Mouse (Mus musculus): Measurements from ENCODE around the gene Mdga1.

Mdga1 gene

DNA sequence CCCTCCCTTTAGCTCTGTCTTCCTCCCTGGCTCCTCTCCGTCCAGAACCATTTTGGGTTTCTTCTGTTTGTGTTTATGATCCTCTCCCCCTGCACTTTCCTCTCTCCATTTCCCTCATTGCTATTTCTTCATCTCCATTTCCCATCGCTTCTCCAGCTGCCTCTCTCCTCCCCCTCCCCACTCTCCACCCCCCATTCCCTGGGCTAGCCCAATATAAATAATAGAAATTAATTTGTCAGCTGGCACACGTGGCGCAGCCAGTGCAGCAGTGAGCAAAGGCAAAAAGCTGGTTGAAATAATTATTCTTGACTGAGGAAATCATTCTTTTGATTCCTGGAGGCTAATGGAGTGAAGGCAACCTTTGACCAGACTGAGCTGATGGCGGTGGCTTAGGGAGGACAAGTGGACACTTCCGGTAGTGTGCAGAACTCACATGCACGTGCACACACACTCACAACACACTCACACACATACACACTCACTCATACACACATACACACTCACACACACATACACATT lies at the start of gene Mdga1:
TSS of gene Mdga1 (minus strand) at position 51 of the 519 bp plus-strand sequence.
- no peak for DNase-seq (ENCODE audit: low read depth, low spot score)

DNA sequence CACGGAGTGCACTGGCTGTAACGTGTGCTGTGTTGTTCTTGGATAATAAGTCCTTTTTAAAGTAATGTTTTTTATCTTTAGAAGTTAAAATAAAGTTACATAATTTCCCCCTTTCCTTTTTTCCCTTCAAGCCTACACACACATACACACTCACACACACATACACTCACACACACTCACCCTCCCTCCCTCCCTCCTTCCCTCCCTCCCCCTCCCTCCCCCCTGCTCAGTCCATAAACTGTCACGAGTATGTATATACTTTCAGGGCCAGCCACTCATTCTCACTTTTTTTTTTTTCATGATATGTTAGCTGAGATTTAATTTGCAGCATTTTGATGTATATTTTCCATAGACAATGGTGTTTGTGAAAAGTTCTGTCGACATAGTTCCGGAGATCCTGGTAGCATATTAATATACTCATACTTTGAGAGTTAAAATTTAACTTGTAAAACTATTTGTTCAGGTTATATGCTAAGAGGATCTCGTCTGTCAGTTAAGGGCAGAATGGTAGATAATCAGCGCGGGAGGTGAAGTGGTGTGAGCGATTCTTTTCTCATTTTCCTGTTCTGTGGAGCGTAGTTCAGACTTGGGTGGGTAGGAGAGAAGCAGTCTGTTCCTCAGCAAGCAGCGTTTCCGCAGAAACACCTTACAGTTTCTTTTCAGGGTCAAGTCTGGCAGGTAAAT lies 49.2 kb upstream of the Mdga1 start:
- no peak for DNase-seq (ENCODE audit: low read depth, low spot score)

DNA sequence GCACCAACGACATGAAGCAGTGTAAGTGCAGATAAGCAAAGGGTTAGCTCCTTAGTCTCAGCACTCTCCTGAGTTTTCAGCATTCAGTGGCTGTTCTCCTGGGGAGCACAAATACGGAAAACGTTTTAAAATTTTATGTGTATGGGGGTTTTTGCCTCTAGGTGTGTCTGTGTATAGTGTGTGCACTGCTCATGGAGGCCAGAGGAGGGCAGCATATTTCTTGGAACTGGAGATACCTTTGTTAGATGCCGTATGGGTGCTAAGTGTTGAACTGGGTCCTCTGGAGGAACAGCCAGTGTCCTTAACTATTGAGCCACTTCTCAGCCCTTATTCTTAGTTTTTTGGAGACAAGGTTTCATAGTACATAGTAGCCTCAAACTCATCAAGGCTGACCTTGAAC lies 44.8 kb upstream of the Mdga1 start:
- no peak for DNase-seq (ENCODE audit: low read depth, low spot score)

DNA sequence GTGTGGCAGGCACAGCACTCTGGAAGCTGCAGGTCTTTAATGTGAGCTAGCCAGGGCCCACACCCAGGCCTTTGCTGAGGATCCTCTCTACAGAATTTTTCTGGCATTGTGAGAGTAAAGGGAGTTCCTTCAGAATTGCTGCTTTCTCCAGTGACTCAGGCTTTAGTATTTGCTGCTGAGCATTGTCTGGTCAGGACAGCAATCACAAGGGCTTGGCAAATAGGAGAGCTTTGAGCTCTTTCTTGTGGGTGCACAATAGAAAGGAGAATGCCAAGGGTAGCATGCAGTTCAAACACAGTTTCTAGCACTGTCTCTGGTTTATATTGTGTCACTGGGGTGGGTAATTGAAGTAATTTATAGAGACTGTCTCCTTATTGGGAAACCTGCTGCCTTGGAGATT lies 38.5 kb upstream of the Mdga1 start:
- DNase-seq (ENCODE audit: low read depth, low spot score): no peak

DNA sequence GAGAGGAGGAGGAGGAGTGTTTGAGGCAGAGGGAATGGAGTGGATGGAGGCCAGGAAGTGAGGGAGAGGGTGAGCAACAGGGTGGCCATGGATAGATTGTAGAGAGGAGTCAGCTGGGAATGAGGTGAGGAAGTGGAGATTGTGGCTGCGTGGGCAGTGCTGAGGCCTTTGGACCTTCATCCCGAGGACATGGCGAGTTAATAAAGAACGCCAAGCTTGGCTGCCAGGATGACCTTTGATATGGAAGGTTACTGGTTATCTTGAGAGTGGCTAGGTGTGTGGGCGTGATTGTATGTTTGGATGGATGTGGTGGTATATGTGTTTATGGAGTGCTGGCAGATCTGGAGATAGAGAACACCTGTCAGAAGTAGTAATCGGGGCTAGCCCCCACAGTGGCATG lies 38.0 kb upstream of the Mdga1 start:
- DNase-seq (ENCODE audit: low read depth, low spot score): no peak

DNA sequence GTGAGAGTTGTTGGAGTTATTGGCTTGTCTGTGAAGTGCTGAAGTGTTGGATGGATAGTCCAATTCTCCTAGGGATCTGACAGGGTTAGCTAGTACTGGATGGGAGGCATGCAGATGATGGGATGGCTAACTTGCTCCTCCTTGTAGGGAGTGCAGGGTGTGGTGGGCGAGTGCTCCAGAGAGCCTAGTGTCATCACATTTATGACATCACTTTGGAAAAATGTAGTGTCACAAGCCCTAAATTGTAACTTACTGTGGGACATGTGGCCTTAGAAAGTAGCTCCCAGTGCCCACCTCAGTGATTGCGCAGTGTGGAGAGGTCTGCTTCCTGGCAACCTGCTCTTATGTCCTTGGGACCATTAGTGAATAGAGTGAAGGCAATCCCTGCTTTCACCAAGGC lies 37.0 kb upstream of the Mdga1 start:
- DNase-seq (ENCODE audit: low read depth, low spot score): no peak

DNA sequence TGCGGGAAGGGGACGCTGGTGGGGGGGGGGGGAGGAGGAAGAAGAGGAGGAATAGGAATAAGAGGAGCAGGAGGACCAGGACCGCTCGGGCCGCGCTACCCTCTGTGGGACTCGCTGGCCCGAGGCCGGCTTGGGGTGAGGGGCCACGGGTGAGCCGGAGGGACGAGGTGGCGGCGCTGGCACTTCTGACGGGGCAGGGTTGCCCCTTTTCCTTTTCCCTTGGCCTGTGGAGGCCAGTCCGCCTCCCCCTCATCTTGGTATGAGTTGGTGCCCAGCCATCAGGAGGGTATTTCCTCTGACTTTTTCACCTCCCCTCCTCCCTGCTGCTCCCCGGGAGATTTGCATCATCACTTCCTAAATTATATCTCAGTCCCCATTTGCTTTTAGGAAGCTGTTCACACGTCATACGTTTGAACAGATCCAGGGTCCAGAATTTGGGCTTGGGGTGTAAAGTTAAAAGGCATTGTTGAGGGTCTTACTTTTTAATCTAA lies 35.6 kb upstream of the Mdga1 start:
- DNase-seq (ENCODE audit: low read depth, low spot score): peak; percentile 61

DNA sequence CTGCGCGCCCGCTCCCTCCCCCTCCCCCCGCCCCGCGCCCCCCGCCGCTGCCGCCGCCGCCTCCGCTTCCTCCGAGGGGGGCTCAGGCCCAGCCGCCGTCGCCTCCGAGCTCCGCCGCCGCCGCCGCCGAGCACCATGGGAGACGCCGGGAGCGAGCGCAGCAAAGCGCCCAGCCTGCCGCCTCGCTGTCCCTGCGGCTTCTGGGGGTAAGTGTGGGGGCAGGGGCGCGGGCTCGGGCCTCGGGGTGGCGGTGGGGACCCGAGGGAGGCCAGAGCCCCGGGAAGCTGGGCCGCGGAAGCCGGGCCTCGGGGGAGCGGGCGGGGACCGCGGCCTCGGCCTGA lies 35.2 kb upstream of the Mdga1 start:
- no peak for DNase-seq (ENCODE audit: low read depth, low spot score)

DNA sequence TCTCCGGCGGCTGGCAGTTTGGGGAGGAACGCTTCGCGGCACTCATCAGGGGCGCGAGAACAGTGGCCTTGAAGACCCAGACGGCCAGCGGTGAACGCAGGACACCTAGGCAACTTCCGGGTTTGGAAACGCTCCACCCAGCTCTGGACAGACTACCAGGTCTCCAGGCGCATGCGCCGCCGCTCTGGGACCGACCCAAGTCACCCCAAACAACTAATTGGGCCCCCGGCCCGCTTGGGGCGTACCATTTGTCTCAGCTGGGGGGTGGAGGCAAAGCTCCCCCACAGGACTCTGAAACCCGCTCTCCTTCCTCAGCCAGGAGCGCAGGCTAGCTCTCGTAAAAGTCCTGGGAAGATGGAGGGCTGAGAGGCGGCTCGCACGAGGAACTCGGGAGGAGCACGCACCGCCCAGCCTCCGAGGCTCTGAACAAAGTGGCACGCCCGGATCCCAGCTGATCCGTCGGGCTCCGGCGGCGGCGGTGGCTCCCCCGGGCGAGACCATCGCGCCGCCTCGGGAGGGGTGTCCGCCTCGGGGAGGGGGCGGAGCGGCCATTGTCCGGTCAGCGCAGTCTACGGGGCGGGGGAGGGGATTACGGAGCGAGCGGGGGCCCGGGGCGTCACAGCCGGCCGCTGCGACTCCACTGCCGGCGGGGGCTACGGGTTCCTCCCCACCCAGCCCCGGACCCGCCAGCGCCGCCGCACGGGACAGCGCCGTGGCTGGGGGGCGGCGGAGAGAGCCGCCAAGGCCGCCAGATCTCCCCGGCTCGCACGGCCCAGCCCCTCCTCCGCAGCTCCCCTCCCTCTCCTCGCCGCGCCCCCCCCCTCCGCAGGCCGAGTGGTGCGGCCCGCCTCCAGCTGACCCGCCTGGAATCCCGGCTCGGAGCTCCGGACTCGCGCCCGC lies 34.6 kb upstream of the Mdga1 start, which contains the start of gene Zfand3:
TSS of gene Zfand3 (plus strand) at position 531 of the 900 bp plus-strand sequence.
- DNase-seq (ENCODE audit: low read depth, low spot score): peak; percentile 92

DNA sequence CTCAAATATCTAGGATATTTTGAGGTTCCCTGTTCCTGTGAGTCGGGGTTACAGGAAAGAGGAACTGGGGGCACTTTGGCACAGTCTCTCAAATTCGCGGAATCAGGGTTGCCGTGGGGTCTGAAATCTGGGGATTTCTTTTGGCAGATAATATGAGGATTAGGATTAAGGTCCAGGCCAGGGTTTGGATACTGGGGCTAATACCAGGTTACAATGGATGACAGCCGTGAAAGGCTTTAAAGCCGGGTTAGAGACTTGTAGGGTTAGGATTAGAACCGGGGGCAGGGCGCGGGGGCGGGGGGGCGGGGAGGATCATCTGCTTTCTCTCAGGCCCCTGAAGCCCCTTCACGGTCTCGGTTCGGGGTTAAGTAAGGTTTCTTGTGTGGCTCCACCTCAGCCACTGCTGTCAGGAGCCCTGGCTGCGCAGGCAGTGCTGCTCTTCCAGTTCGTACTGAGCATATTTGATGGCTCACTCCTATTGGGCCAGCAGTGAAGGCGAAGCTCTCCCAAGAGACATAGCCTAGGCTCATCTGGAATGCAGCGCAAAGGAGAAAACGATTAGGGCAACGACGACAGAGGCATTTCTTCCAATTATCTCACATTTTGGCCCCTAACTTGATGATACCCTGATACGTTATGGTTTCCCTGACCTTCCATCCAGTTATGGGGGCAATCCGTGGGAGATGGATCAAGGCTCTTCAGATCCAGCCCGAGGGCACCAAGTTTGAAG lies 28.8 kb upstream of the Mdga1 start:
- no peak for DNase-seq (ENCODE audit: low read depth, low spot score)

DNA sequence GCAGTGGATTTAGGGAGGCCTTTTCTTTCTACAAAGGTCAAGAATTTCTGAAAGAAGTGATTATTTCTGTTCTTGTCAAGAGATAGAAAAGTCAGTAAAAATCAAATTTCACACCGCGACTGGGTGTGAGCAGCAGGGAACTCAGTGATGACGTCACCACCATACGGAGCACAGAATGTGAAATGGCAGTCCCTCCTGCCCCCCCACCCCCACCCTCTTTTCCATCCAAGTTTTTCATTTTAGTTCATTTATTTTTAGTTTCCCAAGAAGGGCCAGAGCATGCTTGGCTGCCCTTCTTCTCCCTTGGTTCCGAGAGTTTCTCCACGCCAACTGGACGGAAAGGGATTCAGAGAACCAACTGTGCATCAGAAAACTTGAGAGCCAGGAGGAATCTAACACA lies 27.8 kb upstream of the Mdga1 start:
- DNase-seq (ENCODE audit: low read depth, low spot score): no peak

DNA sequence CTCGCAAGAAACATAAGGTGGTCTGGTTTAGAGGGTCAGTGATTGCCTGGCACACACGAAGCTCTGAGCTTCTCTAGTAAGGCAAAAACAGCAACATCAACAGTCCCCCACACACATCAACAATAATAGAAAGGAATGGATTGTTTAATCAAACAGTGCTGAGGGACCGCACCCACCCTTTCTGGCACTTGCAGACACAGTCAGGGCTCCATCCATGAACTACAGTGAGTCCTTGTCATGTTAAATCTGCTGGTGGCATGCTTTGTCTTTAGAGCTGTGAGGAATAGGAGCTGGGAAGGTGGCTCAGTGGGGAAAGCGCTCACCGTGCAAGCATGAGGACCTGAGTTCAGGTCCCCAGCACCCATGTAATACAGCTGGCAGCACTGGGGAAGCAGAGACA lies 26.1 kb upstream of the Mdga1 start:
- no peak for DNase-seq (ENCODE audit: low read depth, low spot score)

DNA sequence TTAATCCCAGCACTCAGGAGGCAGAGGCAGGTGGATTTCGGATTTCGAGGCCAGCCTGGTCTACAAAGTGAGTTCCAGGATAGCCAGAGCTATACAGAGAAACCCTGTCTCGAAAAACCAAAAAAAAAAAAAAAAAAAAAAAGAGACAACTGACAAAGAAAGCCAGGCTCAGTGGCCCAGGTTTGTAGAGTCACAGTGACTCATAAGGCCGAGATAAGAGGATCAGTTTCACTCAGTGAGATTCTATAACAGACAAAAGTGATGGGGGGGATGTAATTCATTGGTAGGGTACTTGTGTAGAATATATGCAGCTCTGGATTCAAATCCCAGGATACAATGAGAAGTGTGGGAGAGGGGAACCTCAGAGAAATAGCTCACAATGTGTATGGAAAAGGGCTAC lies 24.6 kb upstream of the Mdga1 start:
- DNase-seq (ENCODE audit: low read depth, low spot score): no peak

DNA sequence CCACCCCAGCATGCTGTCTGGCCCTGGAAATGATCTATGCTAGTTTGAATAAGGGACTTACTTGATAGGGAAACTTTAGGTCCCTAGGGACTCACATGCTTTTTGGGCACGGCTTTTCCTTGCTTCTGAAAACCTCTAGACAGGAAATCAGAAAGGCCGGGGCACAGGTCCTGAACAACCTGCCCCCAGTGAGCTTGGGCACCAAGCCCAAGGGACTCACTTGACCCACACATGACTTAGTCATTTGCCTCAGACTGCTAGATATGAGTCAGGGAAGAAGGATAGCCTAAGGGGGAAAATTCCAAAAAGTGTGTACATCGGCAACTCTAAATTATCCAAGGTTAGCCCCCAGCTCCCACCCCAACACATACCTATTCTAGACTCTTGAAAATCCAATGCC lies 24.1 kb upstream of the Mdga1 start:
- DNase-seq (ENCODE audit: low read depth, low spot score): no peak

DNA sequence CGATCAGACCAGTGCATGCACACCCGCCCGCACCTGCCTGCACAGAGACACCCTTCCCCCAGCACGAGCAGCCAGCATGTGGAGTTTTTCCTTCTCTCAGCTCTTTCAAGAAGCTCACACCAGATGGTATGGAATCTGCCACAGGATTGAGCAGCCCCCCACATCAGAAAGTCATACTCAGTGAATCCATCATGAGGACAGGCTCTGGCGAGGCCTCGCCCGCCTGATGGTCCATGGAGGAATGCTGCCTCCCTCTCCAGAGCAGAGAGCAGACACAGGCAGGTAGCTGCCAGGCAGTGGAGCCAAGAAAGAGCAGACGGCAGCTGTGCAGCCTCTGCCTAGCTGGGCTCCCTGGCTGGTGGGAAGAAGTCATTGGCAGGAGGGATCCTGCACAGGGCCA lies 23.6 kb upstream of the Mdga1 start:
- DNase-seq (ENCODE audit: low read depth, low spot score): no peak

DNA sequence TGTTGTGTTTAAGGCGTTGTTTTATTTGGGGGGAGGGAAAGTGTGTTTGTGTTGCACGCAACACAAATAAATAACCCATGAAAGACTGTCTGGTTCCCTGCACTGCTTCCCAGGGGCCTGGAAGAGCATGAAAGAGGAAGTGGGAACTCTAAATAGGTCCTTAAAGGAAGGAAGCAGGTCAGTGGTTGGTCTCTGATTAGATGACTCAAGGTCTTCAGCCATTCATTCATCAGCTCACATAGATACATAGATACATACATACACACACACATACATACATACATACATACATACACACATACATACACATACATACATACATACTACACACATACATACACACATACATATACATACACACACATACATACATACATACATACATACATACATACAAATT lies 21.0 kb upstream of the Mdga1 start:
- DNase-seq (ENCODE audit: low read depth, low spot score): no peak

DNA sequence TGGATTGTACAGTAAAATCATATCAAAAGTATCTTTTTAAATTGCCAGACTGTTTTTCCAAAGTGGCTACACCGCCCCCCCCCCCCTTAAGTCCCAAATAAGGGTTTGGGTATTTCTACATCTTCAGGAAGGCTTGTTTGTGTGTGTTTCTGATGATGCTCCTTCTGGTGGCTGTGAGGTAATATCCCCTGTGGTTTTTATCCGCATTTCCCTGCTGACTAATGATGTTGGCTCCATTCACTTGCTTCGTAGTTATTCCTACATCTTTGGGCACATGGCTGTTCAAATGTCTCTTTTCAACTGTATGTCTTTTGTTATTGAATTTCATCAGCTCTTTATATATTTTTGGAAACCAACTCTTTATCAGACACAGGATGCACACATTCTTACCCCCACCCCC lies 20.2 kb upstream of the Mdga1 start:
- no peak for DNase-seq (ENCODE audit: low read depth, low spot score)

DNA sequence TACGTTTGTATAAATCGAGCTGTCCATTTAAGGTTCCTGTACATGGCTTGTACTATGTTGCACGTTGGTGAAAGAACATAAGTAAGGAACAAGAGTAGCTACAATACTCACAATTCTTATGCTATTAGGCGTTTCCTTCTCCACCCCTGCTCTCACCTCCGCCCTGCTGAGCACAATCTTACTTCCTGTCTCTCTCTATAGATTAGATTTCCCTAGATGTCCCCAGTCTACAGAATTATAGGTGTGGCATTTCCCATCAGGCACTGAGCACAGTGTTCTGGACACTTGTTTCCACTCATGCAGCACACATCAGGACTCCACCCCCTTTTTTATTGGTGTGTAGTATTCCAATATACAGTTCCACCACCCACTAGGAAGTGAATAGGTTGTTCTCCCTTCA lies 19.8 kb upstream of the Mdga1 start:
- no peak for DNase-seq (ENCODE audit: low read depth, low spot score)

DNA sequence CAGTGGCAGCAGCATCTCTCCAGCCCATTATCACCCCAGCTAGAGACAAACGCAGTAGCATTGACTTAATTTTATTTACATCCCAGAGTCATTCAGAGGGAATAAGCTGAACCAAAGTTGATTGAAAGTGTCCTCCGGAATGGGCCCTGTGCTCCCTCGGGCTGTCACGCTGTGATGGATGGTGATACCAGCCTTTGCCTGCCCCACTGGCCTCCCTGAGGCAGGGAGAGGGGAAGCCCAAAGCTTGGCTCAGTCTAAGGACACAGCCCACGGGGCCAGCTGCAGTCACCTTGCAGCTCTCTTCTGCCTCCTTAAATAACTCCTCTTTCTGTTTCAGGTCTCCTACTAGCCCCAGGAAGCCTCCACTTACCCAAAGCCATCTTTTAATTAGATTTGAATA lies 18.3 kb upstream of the Mdga1 start:
- no peak for DNase-seq (ENCODE audit: low read depth, low spot score)

DNA sequence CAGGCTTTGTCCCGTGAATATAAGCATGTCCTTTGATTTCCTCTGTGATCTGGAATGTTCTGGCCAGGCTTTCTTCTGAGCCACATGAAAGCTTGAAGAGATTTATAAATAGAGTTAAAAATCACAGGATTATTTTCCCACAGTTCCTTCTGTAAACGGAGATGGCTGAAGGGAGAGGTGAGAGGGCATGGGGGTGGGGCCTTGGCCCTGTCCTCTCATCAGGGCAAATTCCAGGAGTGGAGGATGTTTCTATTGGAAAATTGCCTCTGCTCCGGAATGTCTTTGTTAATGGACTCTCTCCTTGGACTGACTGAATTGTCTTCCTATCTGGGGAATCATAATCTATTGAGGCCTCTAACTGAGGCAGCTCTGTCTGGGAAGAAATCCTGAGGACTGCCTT lies 15.6 kb upstream of the Mdga1 start:
- DNase-seq (ENCODE audit: low read depth, low spot score): no peak

DNA sequence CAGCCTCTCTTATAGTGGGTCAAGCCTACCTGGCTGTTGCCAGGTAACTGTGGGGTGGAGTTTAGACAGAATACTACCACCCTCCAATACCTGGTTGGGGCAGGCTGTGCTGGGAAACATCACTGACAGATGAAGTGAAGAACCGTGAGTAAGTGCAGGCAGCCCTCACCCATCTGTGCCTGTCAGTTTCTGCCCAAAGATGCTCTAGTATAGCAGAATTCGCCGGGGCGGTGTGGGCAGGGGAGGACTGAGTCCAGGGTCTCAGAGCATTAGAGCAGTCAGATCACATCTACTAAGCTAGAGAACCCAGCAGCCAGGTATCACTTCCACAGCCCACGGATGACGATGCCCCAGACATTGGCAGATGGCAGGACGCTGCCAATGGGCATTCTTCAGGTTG lies 15.0 kb upstream of the Mdga1 start:
- DNase-seq (ENCODE audit: low read depth, low spot score): no peak

DNA sequence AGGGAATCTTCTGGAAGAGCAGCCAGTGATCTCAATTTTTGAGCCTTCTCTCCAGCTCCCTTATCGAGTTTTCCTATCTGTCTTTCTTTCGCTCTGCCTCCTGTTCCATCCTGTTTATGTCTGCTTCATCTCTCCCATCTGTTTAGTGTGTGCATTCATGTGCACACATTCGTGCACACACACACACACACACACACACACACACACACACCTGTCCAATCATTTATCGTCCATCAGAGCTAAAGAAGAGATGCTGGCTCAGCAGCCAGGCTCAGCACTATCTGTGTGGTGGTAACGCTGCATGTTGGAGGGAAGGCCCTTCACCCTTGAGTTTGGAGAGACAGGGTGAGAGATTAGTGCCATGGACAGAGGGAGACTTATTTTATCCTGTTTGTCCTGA lies 13.3 kb upstream of the Mdga1 start:
- no peak for DNase-seq (ENCODE audit: low read depth, low spot score)
